Mouse (Mus musculus): ENCODE data around the gene Snx21. TPM values are rescaled to one million over a fixed set of nuclear protein-coding genes. Genes with fewer than 3 reads are reported as not detected.
A peak's percentile ranks its signal among the peaks of the same experiment; 100 is the strongest.

Gene Snx21
- polyA plus RNA-seq, 1 experiment from 2014 or later: 9.9 TPM

DNA sequence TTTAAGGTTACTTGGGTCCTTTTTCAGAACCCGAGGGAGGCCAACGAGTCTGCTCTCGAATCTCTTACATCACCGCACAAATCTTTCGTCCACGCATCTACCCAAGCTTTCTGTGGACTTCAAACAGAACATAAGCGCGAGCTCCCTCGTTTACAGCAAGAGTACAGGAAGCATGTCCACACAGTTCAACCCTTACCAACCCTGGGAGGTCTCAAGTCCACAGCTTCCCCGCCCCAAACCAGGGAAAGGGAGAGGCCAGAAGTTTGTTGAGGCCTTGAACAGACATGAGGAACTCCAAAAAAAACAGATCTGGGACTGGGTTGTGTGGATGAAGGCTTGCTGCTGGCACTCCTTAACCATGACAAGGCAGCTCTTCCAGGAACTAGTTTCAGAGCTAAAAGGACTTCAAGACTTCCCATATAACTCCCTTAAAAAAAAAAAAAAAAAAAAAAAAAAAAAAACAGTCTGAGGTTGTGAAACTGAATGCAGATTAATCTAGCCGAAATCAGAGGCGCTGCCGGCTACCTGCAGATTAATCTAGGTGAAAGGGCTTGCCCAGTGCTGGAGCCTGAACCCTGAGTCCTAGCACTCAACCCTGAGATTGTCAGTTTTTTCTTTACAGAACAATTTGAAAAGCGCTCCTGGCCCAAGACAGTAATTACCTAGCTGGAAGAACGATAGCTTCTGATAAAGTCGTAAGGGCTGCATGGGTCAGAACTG, 17.7 kb downstream of the Snx21 start:
- DNase-seq (ENCODE audit: low spot score): no peak
- no peak overlapping the region; the same call in 1 of the 2 replicates for H3K9ac ChIP-seq (replicated peaks; ENCODE audit: low read length)

DNA sequence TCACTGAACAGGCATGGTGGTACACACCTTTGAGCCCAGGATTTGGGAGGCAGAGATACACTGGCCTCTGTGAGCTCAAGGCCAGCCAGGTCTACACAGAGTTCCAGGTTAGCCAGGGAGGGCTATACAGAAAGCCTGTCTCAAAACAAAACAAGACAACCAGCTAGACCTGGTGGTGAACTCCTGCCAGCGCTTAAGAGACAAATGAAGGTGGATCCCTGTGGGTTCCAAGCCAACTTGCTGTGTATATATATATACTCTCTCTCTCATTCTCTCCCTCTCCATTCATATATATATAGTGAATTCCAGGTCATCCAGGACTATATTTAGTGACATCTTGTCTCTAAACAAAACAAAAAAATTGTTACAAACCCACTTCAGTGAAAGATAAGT, 18.3 kb downstream of the Snx21 start:
- ATAC-seq (replicated peaks; ENCODE audit: insufficient number of reproducible peaks, low FRiP score, low TSS enrichment, low read depth) (no peak), DNase-seq (ENCODE audit: low spot score) (no peak)
- Histone ChIP-seq H3K27ac (replicated peaks; ENCODE audit: low read depth, low read length) (no peak overlapping the region), H3K4me3 (ENCODE audit: low read depth, low read length) (peak overlapping the region; percentile 81), H3K4me1 (ENCODE audit: control insufficient read depth, insufficient read depth, low read length) (no peaks in the 10 kb centered on the region), H3K36me3 (replicated peaks; ENCODE audit: control insufficient read depth, insufficient read depth, low read depth, low read length) (no peaks in the 10 kb centered on the region; the same call in 1 of the 2 replicates), H3K4me2 (ENCODE audit: low read depth, low read length) (peak overlapping the region; percentile 54), H3K9ac (replicated peaks; ENCODE audit: low read length) (peak overlapping the region; percentile 79), H3K27me3 (ENCODE audit: control insufficient read depth, insufficient read depth, low read length) (no peaks in the 10 kb centered on the region), H3K9me3 (replicated peaks; ENCODE audit: control insufficient read depth, low read length) (no peaks in the 10 kb centered on the region)
- 45% methylated on average over 1 of the region's 1 CpGs for WGBS

More for the DNA sequence above, 17.7 kb downstream of the Snx21 start:
- H3K27me3 ChIP-seq (ENCODE audit: control insufficient read depth, insufficient read depth, low read length): no peaks in the 10 kb centered on the region
- no peak for ATAC-seq (replicated peaks; ENCODE audit: insufficient number of reproducible peaks, low FRiP score, low TSS enrichment, low read depth)
- peak overlapping the region; percentile 54; the same call in 1 of the 2 replicates for H3K4me2 ChIP-seq (ENCODE audit: low read depth, low read length)
- no peaks in the 10 kb centered on the region for H3K4me1 ChIP-seq (ENCODE audit: control insufficient read depth, insufficient read depth, low read length)
- no peaks in the 10 kb centered on the region for H3K9me3 ChIP-seq (replicated peaks; ENCODE audit: control insufficient read depth, low read length)
- WGBS: 93% methylated on average over 16 of the region's 16 CpGs
- no peak overlapping the region for H3K4me3 ChIP-seq (ENCODE audit: low read depth, low read length)
- H3K36me3 ChIP-seq (replicated peaks; ENCODE audit: control insufficient read depth, insufficient read depth, low read depth, low read length): no peaks in the 10 kb centered on the region; the same call in 1 of the 2 replicates
- H3K27ac ChIP-seq (replicated peaks; ENCODE audit: low read depth, low read length): no peak overlapping the region

DNA sequence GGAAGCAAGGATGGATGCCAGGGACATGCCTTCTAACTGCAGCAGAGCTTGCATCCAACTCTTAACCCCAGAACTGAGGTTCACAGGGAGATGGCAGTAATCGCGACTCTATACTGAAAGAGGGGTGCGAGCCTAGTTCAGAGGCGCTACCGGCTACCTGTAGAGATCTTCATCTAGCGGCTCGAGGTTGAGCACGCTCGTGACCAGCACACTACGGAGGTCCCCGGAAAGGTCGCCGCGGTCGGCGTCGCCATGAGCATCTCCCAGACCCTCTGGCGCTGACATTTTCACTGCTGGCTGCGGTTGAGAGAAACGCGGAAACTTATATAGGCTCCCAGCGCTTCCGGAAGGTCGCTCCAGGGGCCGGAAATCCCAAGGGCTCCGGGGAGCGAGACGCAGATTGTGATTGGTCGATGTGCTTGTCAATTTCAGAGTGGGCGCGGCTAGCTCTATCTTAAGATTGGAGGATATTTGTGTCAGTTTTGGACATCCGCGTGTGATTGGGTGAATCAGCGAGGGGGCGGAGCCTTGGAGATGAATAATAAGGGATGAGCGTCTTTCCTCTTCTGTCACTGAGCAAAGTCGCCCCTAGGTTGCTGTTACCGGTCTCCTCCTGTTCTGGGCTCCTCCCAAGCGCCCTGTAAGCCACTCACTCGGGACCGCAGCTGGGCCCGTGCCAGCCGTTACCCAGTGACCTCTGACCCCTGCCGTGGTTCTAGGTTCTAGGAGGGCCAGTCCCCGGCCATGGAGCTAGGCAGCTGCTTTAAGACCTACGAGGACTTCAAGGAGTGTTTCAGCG, 19.1 kb downstream of the Snx21 start, which contains the start of the genes Acot8 and Zswim3:
TSS of gene Acot8 (minus strand) at position 350 of the 799 bp plus-strand sequence.
TSS of gene Zswim3 (plus strand) at position 566 of the 799 bp plus-strand sequence.
- Histone ChIP-seq H3K36me3 (replicated peaks; ENCODE audit: control insufficient read depth, insufficient read depth, low read depth, low read length) (no peaks in the 10 kb centered on the region; the same call in 1 of the 2 replicates), H3K4me1 (ENCODE audit: control insufficient read depth, insufficient read depth, low read length) (no peaks in the 10 kb centered on the region), H3K4me3 (ENCODE audit: low read depth, low read length) (peak within 1 kb of the TSS; percentile 81), H3K4me2 (ENCODE audit: low read depth, low read length) (peak within 1 kb of the TSS; percentile 83), H3K27me3 (ENCODE audit: control insufficient read depth, insufficient read depth, low read length) (no peaks in the 10 kb centered on the region), H3K9ac (replicated peaks; ENCODE audit: low read length) (peak within 1 kb of the TSS; percentile 79), H3K9me3 (replicated peaks; ENCODE audit: control insufficient read depth, low read length) (no peaks in the 10 kb centered on the region), H3K27ac (replicated peaks; ENCODE audit: low read depth, low read length) (peak within 1 kb of the TSS; percentile 28)
- under 1% methylated on average over 47 of the region's 47 CpGs for WGBS
- DNase-seq (ENCODE audit: low spot score) (peak; percentile 99), ATAC-seq (replicated peaks; ENCODE audit: insufficient number of reproducible peaks, low FRiP score, low TSS enrichment, low read depth) (peak; percentile 93)

DNA sequence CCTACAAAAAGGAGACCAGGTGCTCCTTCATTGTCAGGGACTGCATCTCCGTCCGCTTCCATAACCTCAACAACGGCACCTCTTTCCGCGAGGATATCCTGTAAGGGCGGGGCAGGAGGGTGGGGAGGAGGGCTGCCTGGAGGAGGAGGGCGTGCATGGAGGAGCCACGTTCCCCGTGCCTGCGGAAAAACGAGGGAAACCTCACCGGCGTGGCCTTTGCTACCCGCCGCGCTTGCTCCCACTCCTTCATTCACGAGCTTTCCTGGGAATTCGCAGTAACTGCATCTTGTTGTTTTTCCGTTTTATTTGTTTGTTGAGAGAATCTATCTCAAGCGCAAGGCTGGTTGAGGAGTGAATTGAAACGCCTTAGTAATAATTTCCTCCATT, 19.7 kb downstream of the Snx21 start:
- Histone ChIP-seq H3K9ac (replicated peaks; ENCODE audit: low read length) (peak overlapping the region; percentile 69), H3K36me3 (replicated peaks; ENCODE audit: control insufficient read depth, insufficient read depth, low read depth, low read length) (no peaks in the 10 kb centered on the region; the same call in 1 of the 2 replicates), H3K27me3 (ENCODE audit: control insufficient read depth, insufficient read depth, low read length) (no peaks in the 10 kb centered on the region), H3K9me3 (replicated peaks; ENCODE audit: control insufficient read depth, low read length) (no peaks in the 10 kb centered on the region), H3K4me3 (ENCODE audit: low read depth, low read length) (peak overlapping the region; percentile 81), H3K27ac (replicated peaks; ENCODE audit: low read depth, low read length) (peak overlapping the region; percentile 23; the same call in 1 of the 2 replicates), H3K4me1 (ENCODE audit: control insufficient read depth, insufficient read depth, low read length) (no peaks in the 10 kb centered on the region), H3K4me2 (ENCODE audit: low read depth, low read length) (peak overlapping the region; percentile 83)
- peak; percentile 65; the same call in 1 of the 2 replicates for ATAC-seq (replicated peaks; ENCODE audit: insufficient number of reproducible peaks, low FRiP score, low TSS enrichment, low read depth)
- 2% methylated on average over 21 of the region's 21 CpGs for WGBS
- DNase-seq (ENCODE audit: low spot score): no peak

DNA sequence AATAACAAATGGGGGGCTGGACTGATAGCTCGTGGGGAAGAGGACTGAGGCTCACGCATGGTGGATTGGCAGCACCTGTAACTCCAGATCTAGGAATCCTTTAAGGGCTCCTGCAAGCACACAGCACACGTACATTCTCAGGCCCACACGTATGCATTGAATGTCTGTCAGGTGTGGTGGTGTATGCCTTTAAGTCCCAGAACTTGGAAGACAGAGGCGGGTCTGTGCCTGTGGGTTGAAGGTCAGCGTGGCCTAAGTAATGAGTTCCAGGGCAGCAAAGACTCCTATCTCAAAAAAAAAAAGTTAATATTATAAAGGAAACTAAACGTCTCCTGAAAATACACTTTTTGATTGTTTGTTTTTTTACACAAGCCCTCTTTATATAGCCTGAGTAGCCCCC, 21.0 kb downstream of the Snx21 start:
- H3K4me3 ChIP-seq (ENCODE audit: low read depth, low read length): no peak overlapping the region
- 71% methylated on average over 7 of the region's 7 CpGs for WGBS

DNA sequence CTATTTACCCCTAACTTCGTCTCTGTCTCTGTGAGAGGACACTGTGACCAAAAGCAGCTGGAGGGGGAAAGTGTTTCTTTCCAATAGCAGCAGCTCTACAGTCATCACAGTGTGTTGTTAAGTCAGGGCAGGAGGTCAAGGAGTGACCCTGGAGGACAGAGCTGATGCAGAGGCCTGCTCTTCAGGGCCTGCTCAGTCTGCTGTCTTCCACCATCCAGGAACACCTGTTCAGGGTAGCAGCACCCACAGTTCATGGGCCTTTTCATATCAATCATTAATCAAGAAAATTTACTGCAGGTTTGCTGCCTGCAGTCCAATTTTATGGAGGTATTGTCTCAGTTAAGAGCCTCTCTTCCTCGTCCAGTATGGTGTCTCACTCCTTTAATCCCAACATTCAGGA, 27.9 kb downstream of the Snx21 start:
- Histone ChIP-seq H3K9ac (replicated peaks; ENCODE audit: low read length) (no peak overlapping the region), H3K4me2 (ENCODE audit: low read depth, low read length) (no peak overlapping the region), H3K4me1 (ENCODE audit: control insufficient read depth, insufficient read depth, low read length) (no peaks in the 10 kb centered on the region), H3K27me3 (ENCODE audit: control insufficient read depth, insufficient read depth, low read length) (no peaks in the 10 kb centered on the region), H3K27ac (replicated peaks; ENCODE audit: low read depth, low read length) (no peak overlapping the region), H3K36me3 (replicated peaks; ENCODE audit: control insufficient read depth, insufficient read depth, low read depth, low read length) (no peaks in the 10 kb centered on the region), H3K4me3 (ENCODE audit: low read depth, low read length) (no peak overlapping the region), H3K9me3 (replicated peaks; ENCODE audit: control insufficient read depth, low read length) (no peaks in the 10 kb centered on the region)
- DNase-seq (ENCODE audit: low spot score) (no peak), ATAC-seq (replicated peaks; ENCODE audit: insufficient number of reproducible peaks, low FRiP score, low TSS enrichment, low read depth) (no peak)
- WGBS: 61% methylated on average over 2 of the region's 2 CpGs

More for the DNA sequence above, 21.0 kb downstream of the Snx21 start:
- Histone ChIP-seq H3K4me1 (ENCODE audit: control insufficient read depth, insufficient read depth, low read length) (no peaks in the 10 kb centered on the region), H3K27ac (replicated peaks; ENCODE audit: low read depth, low read length) (no peak overlapping the region), H3K9me3 (replicated peaks; ENCODE audit: control insufficient read depth, low read length) (no peaks in the 10 kb centered on the region), H3K4me2 (ENCODE audit: low read depth, low read length) (no peak overlapping the region), H3K36me3 (replicated peaks; ENCODE audit: control insufficient read depth, insufficient read depth, low read depth, low read length) (no peaks in the 10 kb centered on the region; the same call in 1 of the 2 replicates), H3K27me3 (ENCODE audit: control insufficient read depth, insufficient read depth, low read length) (no peaks in the 10 kb centered on the region), H3K9ac (replicated peaks; ENCODE audit: low read length) (no peak overlapping the region)
- DNase-seq (ENCODE audit: low spot score) (no peak), ATAC-seq (replicated peaks; ENCODE audit: insufficient number of reproducible peaks, low FRiP score, low TSS enrichment, low read depth) (no peak)

DNA sequence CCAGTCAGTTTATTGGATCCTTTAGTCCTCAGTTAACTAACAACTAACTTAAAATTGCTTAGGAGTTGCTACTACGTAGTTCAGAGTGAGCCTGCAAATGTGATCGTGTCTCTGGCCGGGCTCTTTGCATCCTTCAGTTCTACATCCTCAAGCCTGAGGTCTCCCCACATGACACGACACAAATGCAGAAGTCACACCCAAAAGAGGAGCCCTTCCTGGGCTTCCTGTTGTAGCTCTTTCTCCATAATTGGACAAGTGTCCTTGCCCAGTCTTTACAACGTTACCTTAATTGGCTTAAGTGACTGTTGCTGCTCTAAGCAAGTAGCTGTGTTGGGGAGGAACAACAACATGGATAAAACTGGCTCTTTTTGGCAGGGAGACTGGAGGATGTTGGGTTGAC, 29.7 kb downstream of the Snx21 start:
- no peak for ATAC-seq (replicated peaks; ENCODE audit: insufficient number of reproducible peaks, low FRiP score, low TSS enrichment, low read depth)
- Histone ChIP-seq H3K4me2 (ENCODE audit: low read depth, low read length) (no peak overlapping the region), H3K4me1 (ENCODE audit: control insufficient read depth, insufficient read depth, low read length) (no peaks in the 10 kb centered on the region), H3K27ac (replicated peaks; ENCODE audit: low read depth, low read length) (no peak overlapping the region), H3K27me3 (ENCODE audit: control insufficient read depth, insufficient read depth, low read length) (no peaks in the 10 kb centered on the region), H3K9ac (replicated peaks; ENCODE audit: low read length) (no peak overlapping the region), H3K36me3 (replicated peaks; ENCODE audit: control insufficient read depth, insufficient read depth, low read depth, low read length) (no peaks in the 10 kb centered on the region), H3K9me3 (replicated peaks; ENCODE audit: control insufficient read depth, low read length) (no peaks in the 10 kb centered on the region), H3K4me3 (ENCODE audit: low read depth, low read length) (no peak overlapping the region)
- 88% methylated on average over 5 of the region's 5 CpGs for WGBS
- DNase-seq (ENCODE audit: low spot score): no peak

Data from embryonic facial prominence, embryonic 11.5 days (tissue).